Comparison of ENCODE assay signal across 8 mouse cellular contexts in genomic region chr2:152707186-152707585, GRCm38 (mm10). TPM values are rescaled to one million over a fixed set of nuclear protein-coding genes. Genes with fewer than 3 reads are reported as not detected.
DNase-seq lines count a peak whose midpoint lies in the region; ATAC-seq lines count a peak whose summit lies in the region.

No protein-coding gene starts in this region.

- peak overlapping the region; percentile 68 for H3K4me2 ChIP-seq in kidney, embryonic 16.5 days (replicated peaks; ENCODE audit: low read depth, low read length)
- peak overlapping the region; percentile 59 for H3K4me2 ChIP-seq in embryonic facial prominence, embryonic 12.5 days (replicated peaks)
- H3K4me2 ChIP-seq in intestine, embryonic 14.5 days (ENCODE audit: low read length) = peak overlapping the region; percentile 55
- H3K4me2 ChIP-seq in neural tube, embryonic 12.5 days (replicated peaks) = peak overlapping the region; percentile 71

- no peaks in the 10 kb centered on the region for H3K27me3 ChIP-seq in kidney, embryonic 16.5 days (ENCODE audit: insufficient read depth, low read length)
- H3K27me3 ChIP-seq in embryonic facial prominence, embryonic 12.5 days = no peaks in the 10 kb centered on the region
- H3K27me3 ChIP-seq in intestine, embryonic 14.5 days (replicated peaks; ENCODE audit: control insufficient read depth, insufficient read depth, low read length) = no peaks in the 10 kb centered on the region
- no peaks in the 10 kb centered on the region for H3K27me3 ChIP-seq in neural tube, embryonic 12.5 days (replicated peaks)

- no peak for ATAC-seq in kidney, embryonic 16.5 days (ENCODE audit: low FRiP score, low TSS enrichment)
- no peak for ATAC-seq in embryonic facial prominence, embryonic 12.5 days (ENCODE audit: insufficient number of reproducible peaks, insufficient read depth, low FRiP score, low TSS enrichment)
- no peak for ATAC-seq in intestine, embryonic 14.5 days (replicated peaks; ENCODE audit: low FRiP score, low TSS enrichment, low read depth)
- no peak; the same call in 1 of the 2 replicates for ATAC-seq in neural tube, embryonic 12.5 days (ENCODE audit: low FRiP score, low read depth)

- H3K4me1 ChIP-seq in kidney, embryonic 16.5 days (ENCODE audit: insufficient read depth, low read length) = peaks cover 39% of the 10 kb centered on the region
- H3K4me1 ChIP-seq in embryonic facial prominence, embryonic 12.5 days = peaks cover 30% of the 10 kb centered on the region
- H3K4me1 ChIP-seq in intestine, embryonic 14.5 days (replicated peaks; ENCODE audit: control insufficient read depth, insufficient read depth, low read length) = peaks cover 23% of the 10 kb centered on the region
- peaks cover 32% of the 10 kb centered on the region for H3K4me1 ChIP-seq in neural tube, embryonic 12.5 days

- WGBS in kidney, embryonic 16.5 days = 17% methylated on average over 7 of the region's 7 CpGs
- whole genome bisulfite sequencing in embryonic facial prominence, embryonic 12.5 days = 21% methylated on average over 7 of the region's 7 CpGs
- 21% methylated on average over 7 of the region's 7 CpGs for WGBS in intestine, embryonic 14.5 days
- 28% methylated on average over 7 of the region's 7 CpGs for WGBS in neural tube, embryonic 12.5 days

- H3K36me3 ChIP-seq in kidney, embryonic 16.5 days (ENCODE audit: insufficient read depth, low read length) = peaks cover 33% of the 10 kb centered on the region
- peaks cover 38% of the 10 kb centered on the region for H3K36me3 ChIP-seq in embryonic facial prominence, embryonic 12.5 days
- H3K36me3 ChIP-seq in intestine, embryonic 14.5 days (ENCODE audit: control insufficient read depth, insufficient read depth, low read length) = peaks cover 38% of the 10 kb centered on the region
- peaks cover 39% of the 10 kb centered on the region for H3K36me3 ChIP-seq in neural tube, embryonic 12.5 days

- H3K4me3 ChIP-seq in kidney, embryonic 16.5 days (ENCODE audit: low read length) = peak overlapping the region; percentile 46
- H3K4me3 ChIP-seq in embryonic facial prominence, embryonic 12.5 days = peak overlapping the region; percentile 36
- H3K4me3 ChIP-seq in intestine, embryonic 14.5 days (ENCODE audit: low read depth, low read length) = peak overlapping the region; percentile 30
- peak overlapping the region; percentile 38 for H3K4me3 ChIP-seq in neural tube, embryonic 12.5 days

- no peak for DNase-seq in kidney, adult 18-20 months
- DNase-seq in intestine, embryonic 14.5 days (ENCODE audit: low spot score) = no peak
- no peak for DNase-seq in spleen, postnatal 36 days (ENCODE audit: low spot score in 2 of 2)
- DNase-seq in urinary bladder, postnatal 14 days (ENCODE audit: low spot score) = no peak
- no peak for DNase-seq in natural killer cell, adult 2 months (ENCODE audit: low spot score in 2 of 2)

- H3K27ac ChIP-seq in kidney, embryonic 16.5 days (ENCODE audit: low read length) = peak overlapping the region; percentile 96
- peak overlapping the region; percentile 96 for H3K27ac ChIP-seq in embryonic facial prominence, embryonic 12.5 days
- peak overlapping the region; percentile 92 for H3K27ac ChIP-seq in intestine, embryonic 14.5 days (ENCODE audit: low read depth)
- peak overlapping the region; percentile 79 for H3K27ac ChIP-seq in neural tube, embryonic 12.5 days

- no peaks in the 10 kb centered on the region for H3K9me3 ChIP-seq in kidney, embryonic 16.5 days (ENCODE audit: low read length)
- H3K9me3 ChIP-seq in embryonic facial prominence, embryonic 12.5 days = no peaks in the 10 kb centered on the region
- no peaks in the 10 kb centered on the region for H3K9me3 ChIP-seq in intestine, embryonic 14.5 days (ENCODE audit: control insufficient read depth, low read length)
- H3K9me3 ChIP-seq in neural tube, embryonic 12.5 days = no peaks in the 10 kb centered on the region

- peak overlapping the region; percentile 77 for H3K9ac ChIP-seq in kidney, embryonic 16.5 days (replicated peaks; ENCODE audit: low read length)
- H3K9ac ChIP-seq in embryonic facial prominence, embryonic 12.5 days = peak overlapping the region; percentile 64
- peak overlapping the region; percentile 44 for H3K9ac ChIP-seq in intestine, embryonic 14.5 days (ENCODE audit: low read length)
- H3K9ac ChIP-seq in neural tube, embryonic 12.5 days = peak overlapping the region; percentile 73

RNA-seq across cellular contexts. Expression of gene Mcts2, which starts 20.4 kb away (rescaled TPM):
- 27.6 and 28.0 TPM in 2 replicates for polyA plus RNA-seq in kidney, embryonic 16.5 days (2015; fragmentation: Nextera tagmentation; extraction: Ambion mirVana)
- polyA plus RNA-seq in embryonic facial prominence, embryonic 12.5 days (2016; fragmentation: Nextera tagmentation; extraction: Ambion mirVana) = 36.4 and 38.9 TPM in 2 replicates
- polyA plus RNA-seq in intestine, embryonic 14.5 days (2014; fragmentation: Nextera tagmentation; extraction: Ambion mirVana) = 32.8 and 34.0 TPM in 2 replicates
- 42.8 and 47.7 TPM in 2 replicates for polyA plus RNA-seq in neural tube, embryonic 12.5 days (2016; fragmentation: Nextera tagmentation; extraction: Ambion mirVana)

RNA-seq across cellular contexts. Expression of gene Id1, which starts 28.9 kb away (rescaled TPM):
- 139 and 151 TPM in 2 replicates for polyA plus RNA-seq in kidney, embryonic 16.5 days (2015; fragmentation: Nextera tagmentation; extraction: Ambion mirVana)
- polyA plus RNA-seq in embryonic facial prominence, embryonic 12.5 days (2016; fragmentation: Nextera tagmentation; extraction: Ambion mirVana) = 168 and 170 TPM in 2 replicates
- polyA plus RNA-seq in intestine, embryonic 14.5 days (2014; fragmentation: Nextera tagmentation; extraction: Ambion mirVana) = 101 and 109 TPM in 2 replicates
- 103 and 107 TPM in 2 replicates for polyA plus RNA-seq in neural tube, embryonic 12.5 days (2016; fragmentation: Nextera tagmentation; extraction: Ambion mirVana)

RNA-seq across cellular contexts. Expression of gene H13, which starts 37.9 kb away (rescaled TPM):
- polyA plus RNA-seq in kidney, embryonic 16.5 days (2015; fragmentation: Nextera tagmentation; extraction: Ambion mirVana) = 158 and 159 TPM in 2 replicates
- 129 and 131 TPM in 2 replicates for polyA plus RNA-seq in embryonic facial prominence, embryonic 12.5 days (2016; fragmentation: Nextera tagmentation; extraction: Ambion mirVana)
- 108 and 113 TPM in 2 replicates for polyA plus RNA-seq in intestine, embryonic 14.5 days (2014; fragmentation: Nextera tagmentation; extraction: Ambion mirVana)
- 141 and 145 TPM in 2 replicates for polyA plus RNA-seq in neural tube, embryonic 12.5 days (2016; fragmentation: Nextera tagmentation; extraction: Ambion mirVana)

RNA-seq across cellular contexts. Expression of gene Cox4i2, which starts 46.8 kb away (rescaled TPM):
- 19.6 and 22.1 TPM in 2 replicates for polyA plus RNA-seq in kidney, embryonic 16.5 days (2015; fragmentation: Nextera tagmentation; extraction: Ambion mirVana)
- 14.3 and 14.5 TPM in 2 replicates for polyA plus RNA-seq in embryonic facial prominence, embryonic 12.5 days (2016; fragmentation: Nextera tagmentation; extraction: Ambion mirVana)
- polyA plus RNA-seq in intestine, embryonic 14.5 days (2014; fragmentation: Nextera tagmentation; extraction: Ambion mirVana) = 11.0 and 13.1 TPM in 2 replicates
- polyA plus RNA-seq in neural tube, embryonic 12.5 days (2016; fragmentation: Nextera tagmentation; extraction: Ambion mirVana) = 3.7 and 4.4 TPM in 2 replicates
